Comparison of ENCODE assay signal across 8 mouse cellular contexts in the genomic region with DNA sequence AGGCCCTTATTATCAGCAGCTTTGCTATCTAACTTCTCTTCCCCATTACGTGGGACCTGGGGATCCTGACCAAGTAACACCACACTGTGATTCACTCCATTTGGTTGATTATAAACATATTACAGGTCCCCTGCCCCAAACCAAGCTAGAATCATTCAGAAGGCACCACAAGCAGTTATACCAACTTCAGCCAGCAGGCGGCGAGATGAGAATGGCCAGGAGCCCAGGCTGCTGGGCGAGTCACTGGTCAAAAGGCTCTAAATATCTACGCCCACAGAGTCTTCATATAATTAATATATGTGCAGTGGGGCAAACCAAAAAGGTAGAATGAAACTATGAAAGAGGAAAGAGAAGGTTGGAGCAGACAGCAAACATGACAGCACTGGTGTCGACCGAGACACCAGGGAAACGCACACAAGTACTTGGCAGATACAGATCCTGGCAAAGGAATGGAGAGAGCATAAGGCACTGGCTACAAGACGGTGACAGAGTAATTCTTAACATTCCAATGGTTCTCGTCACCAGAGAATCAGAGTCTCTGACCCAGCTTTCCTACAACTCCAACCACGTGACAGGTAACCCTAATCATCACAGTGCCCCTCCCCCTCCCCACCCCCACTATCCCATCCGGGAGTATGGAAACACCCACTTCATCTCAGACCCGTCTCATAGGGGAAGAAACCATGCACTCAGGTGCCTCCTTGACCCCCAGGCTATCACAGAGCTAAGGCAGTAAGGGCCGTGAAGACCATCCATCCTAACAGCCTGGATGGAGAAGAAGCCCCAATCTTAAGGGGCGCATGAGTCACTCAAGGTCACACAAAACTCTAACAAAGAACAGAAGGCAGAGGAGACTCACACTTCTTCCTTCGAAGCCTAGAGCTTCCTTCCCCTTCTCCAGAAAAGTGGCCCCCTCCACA.
DNase-seq lines count a peak whose midpoint lies in the region; ATAC-seq and TF ChIP-seq lines count a peak whose summit lies in the region.

No protein-coding gene starts in this region.

- peaks cover 10% of the 10 kb centered on the region for H3K4me1 ChIP-seq in forebrain, postnatal 0 days (ENCODE audit: insufficient read depth)

- peak; percentile 47 for DNase-seq in MN1 (ENCODE audit: low spot score)
- DNase-seq in forebrain, postnatal 0 days, result peak; percentile 85
- peak; percentile 37 for DNase-seq in heart, postnatal 25 days (ENCODE audit: low spot score)
- peak; percentile 59 to 79 for DNase-seq in layer of hippocampus, adult 2 months (ENCODE audit: low spot score in 2 of 2)
- peak; percentile 89 for DNase-seq in lung, postnatal 14 days
- peak; percentile 85 for DNase-seq in retina, postnatal 1 day
- DNase-seq in urinary bladder, postnatal 10 days (ENCODE audit: low spot score), result peak; percentile 63

- intact Hi-C loops in heart, postnatal 25 days (cut with DNase I), result loop anchor here (1.0 to 5.0 kb wide), 4 partner anchors 40 to 112 kb away; no protein-coding TSS in a partner anchor

- H3K27ac ChIP-seq in forebrain, postnatal 0 days (ENCODE audit: low read depth, low read length), result no peak overlapping the region
- H3K27ac ChIP-seq in layer of hippocampus, adult 2 months, result no peak overlapping the region

- TF ChIP-seq CTCF in forebrain, postnatal 0 days (IDR thresholded peaks at IDR 0.05; ENCODE audit: low read depth), result peak; percentile 87
- TF ChIP-seq CTCF in layer of hippocampus, adult 2 months (conservative IDR thresholded peaks at IDR 0.05), result peak; percentile 98

- H3K4me2 ChIP-seq in forebrain, postnatal 0 days (ENCODE audit: low read depth), result peak overlapping the region; percentile 70

- H3K4me3 ChIP-seq in forebrain, postnatal 0 days (ENCODE audit: low read depth, low read length), result peak overlapping the region; percentile 48
- peak overlapping the region; percentile 26 for H3K4me3 ChIP-seq in layer of hippocampus, adult 2 months

- H3K9me3 ChIP-seq in forebrain, postnatal 0 days (ENCODE audit: low read length), result no peaks in the 10 kb centered on the region

- ATAC-seq in cerebellum, adult (ENCODE audit: insufficient number of reproducible peaks, low FRiP score, low TSS enrichment), result peak; percentile 6; the same call in 1 of the 2 replicates
- ATAC-seq in forebrain, postnatal 0 days, result peak; percentile 33; the same call in 1 of the 2 replicates

- no peaks in the 10 kb centered on the region for H3K36me3 ChIP-seq in forebrain, postnatal 0 days (ENCODE audit: insufficient read depth)

- H3K27me3 ChIP-seq in forebrain, postnatal 0 days (ENCODE audit: insufficient read depth, low read length), result peaks cover 11% of the 10 kb centered on the region; the same call in 1 of the 2 replicates

- WGBS in forebrain, postnatal 0 days, result 30% methylated on average over 16 of the region's 16 CpGs

- H3K9ac ChIP-seq in forebrain, postnatal 0 days, result peak overlapping the region; percentile 14; the same call in 1 of the 2 replicates

Comparison
In these comparisons a context has a peak if more than half of its experiments do, and no peak if none do; other contexts are left out.
1. DNase-seq: peak in every context shown above with its lines; median percentile 89 in lung, postnatal 14 days; 85 in forebrain, postnatal 0 days; 85 in retina, postnatal 1 day; 69 in layer of hippocampus, adult 2 months; 63 in urinary bladder, postnatal 10 days; 47 in MN1; 37 in heart, postnatal 25 days.